Mouse (Mus musculus) central nervous system, embryonic 11.5 days (tissue): ENCODE measurements around the gene Adam30. TPM values are rescaled to one million over a fixed set of nuclear protein-coding genes. Genes with fewer than 3 reads are reported as not detected.

Experiments used
- polyA plus RNA-seq: library from polyadenylated mRNA; depleted of rRNA; stranded (reverse); fragments of >200 nt; gene quantifications from 2 replicates; pipeline ENCODE4 v1.2.3, GENCODE M21; 2012; rRNA removed

Gene Adam30
- 0.06 TPM in 1 of 2 replicates, not detected in the other for polyA plus RNA-seq

DNA sequence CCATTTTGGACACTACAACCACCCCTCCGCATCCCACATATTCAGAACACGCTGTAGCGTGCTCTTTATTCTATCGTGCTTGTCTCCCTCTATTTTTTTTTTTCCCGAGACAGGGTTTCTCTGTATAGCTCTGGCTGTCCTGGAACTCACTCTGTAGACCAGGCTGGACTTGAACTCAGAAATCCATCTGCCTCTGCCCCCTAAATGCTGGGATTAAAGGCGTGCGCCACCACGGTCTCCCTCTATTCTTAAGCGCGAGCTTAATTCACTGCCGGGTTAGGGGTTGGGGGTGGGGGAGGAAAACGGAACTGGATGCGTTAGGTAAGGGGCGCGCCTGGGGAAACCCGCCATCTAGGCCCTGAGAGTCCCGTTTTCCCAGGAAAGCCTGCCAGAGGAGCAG is at the start of gene Adam30:
Gene Adam30 (plus strand): TSS at position 301 of the 400 bp plus-strand sequence.

Other genes starting within 250 kb of the Adam30 start
- 15.1 and 23.3 TPM in 2 replicates for gene Notch2, start 147.1 kb upstream of the Adam30 start, polyA plus RNA-seq
- not detected in 2 replicates for gene Reg4, start 61.5 kb downstream of the Adam30 start, polyA plus RNA-seq
- gene Hmgcs2, start 119.8 kb downstream of the Adam30 start, polyA plus RNA-seq, result 2.6 and 2.9 TPM in 2 replicates
- gene Phgdh, start 179.4 kb downstream of the Adam30 start, polyA plus RNA-seq, result 195 and 372 TPM in 2 replicates
- 11.6 and 13.4 TPM in 2 replicates for gene Zfp697, start 221.8 kb downstream of the Adam30 start, polyA plus RNA-seq